Mouse (Mus musculus) stomach, embryonic 16.5 days (tissue): ENCODE results near the gene Ppp1r3e. TPM values are rescaled to one million over a fixed set of nuclear protein-coding genes. Genes with fewer than 3 reads are reported as not detected.

ENCODE experiments used
- ATAC-seq: fragments of 200-750 bp; cut with Nextera tagmentation; 2 replicates; pipeline ENCODE4 v1.8.0; 2017; ENCODE audit warnings: moderate number of reproducible peaks, moderate TSS enrichment; ENCODE audit not compliant: insufficient read depth, low FRiP score
- H3K27ac ChIP-seq: fragments of 300-500 bp; sonication (generic); 2 replicates; pipeline ENCODE4 v1.5.1; 2014; ENCODE audit warnings: low read length
- H3K27me3 ChIP-seq: fragments of 300-500 bp; sonication (generic); 2 replicates; pipeline ENCODE4 v1.6.1; 2014; ENCODE audit warnings: low read length, control low read depth, mixed read lengths; ENCODE audit not compliant: control insufficient read depth, insufficient read depth
- H3K36me3 ChIP-seq: fragments of 300-500 bp; sonication (generic); 2 replicates; pipeline ENCODE4 v1.6.1; 2014; ENCODE audit warnings: low read length; ENCODE audit not compliant: control insufficient read depth, insufficient read depth
- H3K4me1 ChIP-seq: fragments of 300-500 bp; sonication (generic); 2 replicates; pipeline ENCODE4 v1.6.1; 2014; ENCODE audit warnings: low read length, control low read depth, mixed read lengths; ENCODE audit not compliant: control insufficient read depth, insufficient read depth
- H3K4me2 ChIP-seq: fragments of 300-500 bp; sonication (generic); 2 replicates; pipeline ENCODE4 v1.6.1; 2014; ENCODE audit warnings: low read depth, low read length, mixed read lengths
- H3K4me3 ChIP-seq: fragments of 300-500 bp; sonication (generic); replicated peaks from 2 replicates; pipeline ENCODE4 v1.5.1; 2014; ENCODE audit warnings: mild to moderate bottlenecking, low read length
- H3K9ac ChIP-seq: fragments of 300-500 bp; sonication (generic); 2 replicates; pipeline ENCODE4 v1.6.1; 2014; ENCODE audit warnings: low read length
- H3K9me3 ChIP-seq: fragments of 300-500 bp; sonication (generic); replicated peaks from 2 replicates; pipeline ENCODE4 v1.6.1; 2016; ENCODE audit warnings: low read length, control low read depth; ENCODE audit not compliant: control insufficient read depth
- WGBS: fragments of 180-500 bp; shearing (Covaris S2); extraction: QIAGEN DNeasy Blood & Tissue Kit; methylation state at CpG from one replicate; pipeline ENCODE4 v1.1.7; 2014; 5-methylcytosine and 5-hydroxymethylcytosine counted together
- polyA plus RNA-seq: library from polyadenylated mRNA; unstranded; fragments of >200 nt; fragmentation: Nextera tagmentation; extraction: Ambion mirVana; gene quantifications from 2 replicates; pipeline ENCODE4 v1.2.1, GENCODE M21; 2015

Ppp1r3e gene
- polyA plus RNA-seq: 1.2 TPM in 2 replicates

DNA sequence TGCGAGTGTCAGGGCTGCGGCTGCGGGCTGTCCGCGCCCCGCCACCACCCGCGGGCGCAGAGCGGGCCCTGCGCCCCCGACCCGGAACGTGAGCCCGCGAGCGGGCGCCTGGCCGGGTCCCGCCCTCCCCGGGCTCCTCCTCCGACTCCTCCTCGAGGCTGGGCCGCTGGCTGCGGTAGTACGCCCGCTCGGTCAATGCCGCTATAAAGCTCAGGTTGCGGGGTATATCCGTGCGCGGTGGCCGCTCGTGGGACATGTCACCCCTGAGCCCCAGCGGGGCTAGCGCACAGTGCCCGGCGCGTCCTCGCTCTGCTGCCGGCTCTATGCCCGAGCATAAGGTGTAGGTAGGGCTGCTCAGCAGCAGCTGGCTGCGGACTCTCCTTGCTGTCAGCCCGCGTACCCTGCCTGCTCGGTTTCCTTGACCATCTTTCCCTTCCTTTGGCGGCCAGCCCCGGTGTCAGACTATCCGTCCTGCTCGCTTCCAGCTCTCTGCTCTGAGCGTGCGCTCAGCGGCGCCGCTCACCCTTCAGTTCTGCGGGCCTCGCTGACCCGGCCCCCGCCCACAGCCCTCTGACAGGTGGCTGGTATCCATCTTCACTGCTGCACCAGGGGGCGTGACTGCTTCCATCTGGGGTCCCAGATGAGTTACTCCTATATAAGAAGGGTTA lies at the start of gene Ppp1r3e:
Ppp1r3e (minus strand) TSS at position 503 of the 668 bp plus-strand sequence.
- Histone ChIP-seq H3K4me1 (peaks cover 6% of the 10 kb centered on the region), H3K9ac (peak within 1 kb of the TSS; percentile 88), H3K27ac (peak within 1 kb of the TSS; percentile 75), H3K36me3 (no peaks in the 10 kb centered on the region), H3K4me3 (peak within 1 kb of the TSS; percentile 76), H3K9me3 (no peaks in the 10 kb centered on the region), H3K27me3 (no peaks in the 10 kb centered on the region), H3K4me2 (peak within 1 kb of the TSS; percentile 99)
- under 1% methylated on average over 61 of the region's 61 CpGs for WGBS
- ATAC-seq: peak; percentile 85

DNA sequence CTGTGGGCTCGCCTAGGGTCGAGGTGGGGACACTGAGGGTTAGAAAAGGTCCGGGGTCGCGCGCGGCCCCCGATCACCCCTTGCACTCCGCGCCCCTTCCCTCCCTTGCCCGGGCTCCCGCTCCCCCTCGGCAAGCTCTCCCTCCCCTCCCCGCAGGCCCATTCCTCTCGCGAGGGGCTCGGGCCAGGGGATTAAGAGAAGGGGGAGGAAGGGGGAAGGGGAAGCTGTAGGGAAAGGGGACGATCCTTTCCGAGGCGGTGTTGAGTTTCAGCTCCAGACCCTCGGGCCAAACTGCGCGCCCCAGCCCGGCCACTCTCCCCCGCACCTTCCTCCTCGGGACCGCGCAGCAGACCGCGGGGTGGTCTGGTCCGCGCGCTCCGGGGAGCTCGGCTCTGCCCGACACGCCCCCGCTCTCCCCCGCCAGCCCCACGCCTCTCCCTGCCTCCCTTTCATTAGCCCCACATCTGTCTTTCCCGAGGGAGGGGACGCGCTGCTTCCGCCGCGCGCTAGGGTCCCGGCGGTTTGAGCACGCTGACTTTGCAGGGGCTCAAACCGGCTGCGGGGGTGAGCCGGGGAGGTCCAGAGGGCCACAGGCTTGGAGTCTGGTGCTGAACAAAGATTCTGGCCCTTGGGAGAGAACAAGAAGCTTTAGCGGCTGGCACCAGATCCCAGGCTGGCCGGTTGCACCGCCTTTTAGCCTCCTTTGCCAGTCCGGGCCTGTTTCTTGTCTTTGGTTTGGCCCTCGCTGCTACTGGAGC lies 49.2 kb upstream of the Ppp1r3e start:
- under 1% methylated on average over 58 of the region's 58 CpGs for WGBS
- peak; percentile 87 for ATAC-seq

DNA sequence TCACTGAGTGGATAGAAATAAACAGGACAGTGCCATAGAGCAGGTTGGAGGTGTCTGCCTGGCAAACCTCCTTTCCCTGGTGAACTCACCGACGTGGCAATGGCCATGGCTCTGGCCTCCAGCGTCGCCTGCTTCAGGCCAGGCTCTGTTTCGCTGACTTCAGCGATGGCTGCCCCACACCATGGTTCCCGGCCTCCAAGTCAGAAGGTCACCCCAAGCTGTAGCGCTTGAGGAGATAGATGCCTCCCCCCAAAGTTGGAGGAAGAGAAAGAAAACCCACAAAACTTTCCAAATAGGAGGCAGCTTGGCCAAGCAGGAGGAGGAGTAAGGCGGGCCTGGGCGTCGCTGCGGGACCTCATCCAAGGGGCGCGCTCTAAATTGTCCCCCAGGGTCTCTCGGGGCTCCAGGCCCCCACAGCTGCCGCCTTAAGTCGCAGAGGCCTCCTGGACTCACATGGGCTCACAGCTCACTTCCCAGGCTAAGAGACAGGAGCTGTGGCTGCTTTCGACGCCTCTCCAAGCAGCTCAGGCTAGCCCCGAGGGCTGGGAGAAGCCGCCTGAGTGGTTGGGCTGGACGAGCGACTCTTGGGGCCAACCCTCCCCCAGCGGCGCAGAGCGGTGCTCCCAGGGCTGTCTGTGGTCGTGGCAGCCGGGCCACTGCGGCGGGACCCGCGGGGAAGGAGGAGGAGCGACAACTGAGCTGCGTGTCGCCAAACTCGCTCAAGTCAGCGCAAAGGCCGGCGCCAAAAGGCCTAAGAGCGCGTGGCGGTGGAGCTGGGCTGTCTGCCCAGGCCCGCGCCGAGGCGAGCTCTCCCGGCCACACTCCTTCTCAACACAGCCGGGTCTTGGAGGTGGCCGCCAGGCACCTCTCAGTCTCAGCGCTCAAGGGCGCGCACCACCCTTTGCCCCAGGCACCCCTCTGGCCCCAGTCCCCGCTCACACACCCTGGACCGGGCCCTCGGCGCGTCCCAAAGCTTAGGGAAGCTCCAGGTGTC lies 48.3 kb upstream of the Ppp1r3e start, which contains the start of gene Efs:
Efs (minus strand) TSS at position 778 of the 994 bp plus-strand sequence.
- Histone ChIP-seq H3K4me2 (peak within 1 kb of the TSS; percentile 84), H3K9me3 (no peaks in the 10 kb centered on the region), H3K27me3 (no peaks in the 10 kb centered on the region), H3K4me3 (peak within 1 kb of the TSS; percentile 73), H3K4me1 (peaks cover 31% of the 10 kb centered on the region), H3K27ac (peak within 1 kb of the TSS; percentile 100), H3K36me3 (peaks cover 9% of the 10 kb centered on the region; the same call in 1 of the 2 replicates), H3K9ac (peak within 1 kb of the TSS; percentile 94)
- peak; percentile 51 for ATAC-seq
- WGBS: 2% methylated on average over 57 of the region's 57 CpGs

More for the DNA sequence above, 49.2 kb upstream of the Ppp1r3e start:
- Histone ChIP-seq H3K27me3 (no peaks in the 10 kb centered on the region), H3K9me3 (no peaks in the 10 kb centered on the region), H3K4me3 (peak overlapping the region; percentile 73), H3K4me1 (peaks cover 31% of the 10 kb centered on the region), H3K36me3 (no peaks in the 10 kb centered on the region), H3K4me2 (peak overlapping the region; percentile 84), H3K9ac (peak overlapping the region; percentile 94), H3K27ac (peak overlapping the region; percentile 100)

DNA sequence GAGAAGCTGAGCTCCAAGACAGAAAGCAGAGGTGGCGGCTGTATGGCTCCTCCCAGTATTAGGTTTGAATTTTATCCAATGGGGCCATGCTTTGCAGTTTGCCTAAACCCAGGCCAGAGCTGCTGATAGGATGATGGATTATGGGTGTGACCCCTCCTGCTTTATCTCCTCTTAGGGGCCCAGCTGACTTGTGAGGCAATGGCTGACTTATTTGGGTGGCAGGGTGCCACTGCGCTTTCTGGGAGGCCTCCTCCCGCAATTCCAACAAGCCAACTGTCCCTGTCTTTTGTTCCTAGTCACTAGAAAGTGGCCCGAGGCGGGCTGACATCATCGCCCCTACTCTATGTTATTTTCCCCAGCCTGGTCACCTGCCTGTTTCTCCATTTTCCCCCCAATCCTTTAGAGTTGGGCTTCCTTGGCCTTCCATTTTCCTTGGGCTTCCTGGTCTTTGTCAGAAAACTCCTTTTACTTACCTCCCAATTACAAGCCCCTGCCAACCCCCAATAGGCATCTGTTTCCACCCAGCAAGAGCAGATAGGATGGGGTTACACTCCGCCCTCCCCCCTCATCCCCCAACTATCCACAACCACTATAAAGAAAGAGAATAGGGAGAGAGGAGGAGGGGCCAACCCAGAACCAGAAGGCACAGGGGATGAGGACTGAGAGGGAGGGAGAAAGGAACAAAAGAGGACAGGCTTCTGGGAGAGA lies 47.4 kb upstream of the Ppp1r3e start:
- Histone ChIP-seq H3K9ac (peak overlapping the region; percentile 94), H3K27me3 (no peaks in the 10 kb centered on the region), H3K4me2 (peak overlapping the region; percentile 84), H3K36me3 (peaks cover 15% of the 10 kb centered on the region; the same call in 1 of the 2 replicates), H3K4me3 (peak overlapping the region; percentile 73), H3K27ac (peak overlapping the region; percentile 100), H3K4me1 (peaks cover 24% of the 10 kb centered on the region), H3K9me3 (no peaks in the 10 kb centered on the region)
- peak; percentile 63 for ATAC-seq
- WGBS: 13% methylated on average over 7 of the region's 7 CpGs

GRCm38 (mm10) chr14:54920076-54920685 lies 42.8 kb upstream of the Ppp1r3e start:
- WGBS: 89% methylated on average over 16 of the region's 16 CpGs
- no peak overlapping the region for H3K4me3 ChIP-seq
- no peak overlapping the region for H3K27ac ChIP-seq
- no peaks in the 10 kb centered on the region for H3K9me3 ChIP-seq
- H3K36me3 ChIP-seq: peaks cover 15% of the 10 kb centered on the region
- H3K27me3 ChIP-seq: no peaks in the 10 kb centered on the region
- H3K9ac ChIP-seq: no peak overlapping the region
- no peak for ATAC-seq
- H3K4me2 ChIP-seq: no peak overlapping the region
- H3K4me1 ChIP-seq: peaks cover 10% of the 10 kb centered on the region

DNA sequence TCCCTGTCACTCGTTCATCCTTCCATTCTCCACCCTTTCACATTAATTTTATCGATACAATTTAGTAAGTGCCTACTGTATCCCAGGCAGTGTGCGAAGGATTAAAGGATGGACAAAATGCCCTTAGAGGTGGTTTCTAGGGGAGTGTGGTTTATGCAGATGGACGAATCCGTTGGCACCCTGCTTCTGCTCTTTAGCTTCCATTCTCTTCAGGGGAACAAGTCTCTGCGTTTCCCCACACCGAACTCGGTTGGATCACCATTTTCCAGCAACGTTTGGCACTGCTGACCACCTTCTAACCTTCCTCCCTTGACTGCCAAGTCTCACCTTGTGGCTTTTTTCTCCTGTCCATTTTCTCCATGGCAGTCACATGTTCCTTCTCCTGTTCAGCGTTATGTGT lies 36.0 kb upstream of the Ppp1r3e start:
- H3K4me3 ChIP-seq: peak overlapping the region; percentile 84
- no peaks in the 10 kb centered on the region for H3K27me3 ChIP-seq
- peaks cover 7% of the 10 kb centered on the region for H3K4me1 ChIP-seq
- peak overlapping the region; percentile 90 for H3K9ac ChIP-seq
- H3K4me2 ChIP-seq: peak overlapping the region; percentile 90
- H3K27ac ChIP-seq: peak overlapping the region; percentile 74
- no peaks in the 10 kb centered on the region; the same call in 1 of the 2 replicates for H3K36me3 ChIP-seq
- ATAC-seq: no peak
- H3K9me3 ChIP-seq: no peaks in the 10 kb centered on the region
- 16% methylated on average over 10 of the region's 10 CpGs for WGBS

DNA sequence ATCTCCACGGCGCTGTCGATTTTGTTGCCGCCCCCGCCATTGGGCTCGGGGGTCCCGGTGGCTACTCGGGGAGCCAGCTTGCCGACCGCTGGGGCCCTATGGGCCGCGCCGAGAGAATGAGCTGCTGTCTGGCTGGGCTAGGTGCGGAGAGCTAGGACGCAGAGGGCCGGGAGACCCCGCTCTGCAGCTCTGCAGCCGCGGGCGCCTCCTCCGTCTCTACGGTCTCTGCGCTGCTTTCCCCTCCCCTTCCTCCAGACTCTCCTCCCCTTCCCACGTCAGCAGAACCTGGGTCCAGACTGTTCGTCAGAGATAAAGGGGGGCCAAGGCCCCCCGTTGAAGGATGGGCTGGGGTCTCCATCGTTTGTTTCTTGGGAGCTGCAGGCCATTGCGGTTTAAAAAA lies 35.5 kb upstream of the Ppp1r3e start, which contains the start of gene Slc22a17:
Slc22a17 (minus strand) TSS at position 247 of the 400 bp plus-strand sequence.
- Histone ChIP-seq H3K27ac (peak within 1 kb of the TSS; percentile 74), H3K4me1 (peaks cover 7% of the 10 kb centered on the region), H3K36me3 (no peaks in the 10 kb centered on the region; the same call in 1 of the 2 replicates), H3K4me2 (peak within 1 kb of the TSS; percentile 90), H3K4me3 (peak within 1 kb of the TSS; percentile 84), H3K9me3 (no peaks in the 10 kb centered on the region), H3K9ac (peak within 1 kb of the TSS; percentile 90), H3K27me3 (no peaks in the 10 kb centered on the region)
- peak; percentile 92 for ATAC-seq
- WGBS: 0% methylated on average over 28 of the region's 28 CpGs
